Comparison of ENCODE assay signal across 8 mouse cellular contexts in the genomic region with DNA sequence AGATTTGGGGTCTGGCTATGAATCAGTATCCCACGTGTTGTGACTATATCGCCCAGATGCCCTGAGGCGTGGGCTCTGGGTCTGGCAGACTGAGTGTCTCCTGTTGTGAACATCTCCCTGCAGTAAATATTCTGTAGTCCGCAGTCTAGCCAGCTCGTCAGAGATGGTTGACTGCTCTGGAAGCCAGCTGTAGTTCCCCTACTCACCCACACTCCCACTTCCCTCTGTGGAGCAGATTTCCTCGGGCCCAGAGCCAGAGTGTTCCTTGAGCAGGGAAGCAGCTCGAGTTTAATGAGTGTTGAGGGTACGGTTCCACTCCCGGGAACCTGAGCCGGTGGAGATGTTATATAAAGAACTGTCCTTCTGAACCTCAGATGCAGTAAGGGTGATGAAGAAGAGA.
DNase-seq lines count a peak whose midpoint lies in the region; ATAC-seq and TF ChIP-seq lines count a peak whose summit lies in the region.

No protein-coding gene starts in this region.

- no peak for TF ChIP-seq CTCF in midbrain, postnatal 0 days (IDR thresholded peaks at IDR 0.05)

- 61% methylated on average over 10 of the region's 10 CpGs for WGBS in midbrain, postnatal 0 days
- 79% methylated on average over 10 of the region's 10 CpGs for WGBS in midbrain, embryonic 11.5 days
- 82% methylated on average over 10 of the region's 10 CpGs for WGBS in hindbrain, embryonic 11.5 days

- ATAC-seq in midbrain, postnatal 0 days (ENCODE audit: low FRiP score) = no peak
- ATAC-seq in midbrain, embryonic 11.5 days (ENCODE audit: low FRiP score) = no peak
- no peak for ATAC-seq in hindbrain, embryonic 11.5 days (ENCODE audit: low FRiP score)

- H3K4me1 ChIP-seq in midbrain, postnatal 0 days (ENCODE audit: insufficient read depth, low read length) = no peaks in the 10 kb centered on the region
- peaks cover 13% of the 10 kb centered on the region for H3K4me1 ChIP-seq in midbrain, embryonic 11.5 days (ENCODE audit: control insufficient read depth, insufficient read depth, low read length)
- H3K4me1 ChIP-seq in hindbrain, embryonic 11.5 days (replicated peaks; ENCODE audit: control insufficient read depth, insufficient read depth, low read length) = no peaks in the 10 kb centered on the region

- H3K36me3 ChIP-seq in midbrain, postnatal 0 days (ENCODE audit: insufficient read depth, low read length) = no peaks in the 10 kb centered on the region
- no peaks in the 10 kb centered on the region for H3K36me3 ChIP-seq in midbrain, embryonic 11.5 days (ENCODE audit: control insufficient read depth, insufficient read depth, low read length)
- H3K36me3 ChIP-seq in hindbrain, embryonic 11.5 days (ENCODE audit: control insufficient read depth, insufficient read depth, low read length) = no peaks in the 10 kb centered on the region

- no peaks in the 10 kb centered on the region for H3K27me3 ChIP-seq in midbrain, postnatal 0 days (ENCODE audit: insufficient read depth, low read length)
- no peaks in the 10 kb centered on the region for H3K27me3 ChIP-seq in midbrain, embryonic 11.5 days (ENCODE audit: control insufficient read depth, insufficient read depth, low read length)
- H3K27me3 ChIP-seq in hindbrain, embryonic 11.5 days (ENCODE audit: control insufficient read depth, insufficient read depth, low read length) = no peaks in the 10 kb centered on the region

- no peak overlapping the region for H3K4me3 ChIP-seq in midbrain, postnatal 0 days (ENCODE audit: low read depth, low read length)
- no peak overlapping the region for H3K4me3 ChIP-seq in midbrain, embryonic 11.5 days (ENCODE audit: low read depth, low read length)
- no peak overlapping the region for H3K4me3 ChIP-seq in hindbrain, embryonic 11.5 days (ENCODE audit: low read depth, low read length)

- H3K27ac ChIP-seq in midbrain, postnatal 0 days (ENCODE audit: low read depth, low read length) = no peak overlapping the region
- no peak overlapping the region for H3K27ac ChIP-seq in midbrain, embryonic 11.5 days (ENCODE audit: low read depth, low read length)
- no peak overlapping the region for H3K27ac ChIP-seq in hindbrain, embryonic 11.5 days (ENCODE audit: low read depth, low read length)

- H3K9ac ChIP-seq in midbrain, postnatal 0 days (replicated peaks; ENCODE audit: low read length, poor library complexity, severe bottlenecking) = no peak overlapping the region
- H3K9ac ChIP-seq in midbrain, embryonic 11.5 days (ENCODE audit: low read length) = no peak overlapping the region
- H3K9ac ChIP-seq in hindbrain, embryonic 11.5 days (ENCODE audit: low read depth, low read length) = no peak overlapping the region

- no peaks in the 10 kb centered on the region for H3K9me3 ChIP-seq in midbrain, postnatal 0 days (ENCODE audit: low read length)
- H3K9me3 ChIP-seq in midbrain, embryonic 11.5 days (ENCODE audit: control insufficient read depth, low read length) = no peaks in the 10 kb centered on the region
- H3K9me3 ChIP-seq in hindbrain, embryonic 11.5 days (ENCODE audit: control insufficient read depth, low read length) = no peaks in the 10 kb centered on the region

- no peak overlapping the region for H3K4me2 ChIP-seq in midbrain, postnatal 0 days (ENCODE audit: low read depth, low read length, poor library complexity, severe bottlenecking)
- H3K4me2 ChIP-seq in midbrain, embryonic 11.5 days = no peak overlapping the region
- H3K4me2 ChIP-seq in hindbrain, embryonic 11.5 days (replicated peaks; ENCODE audit: low read depth, low read length) = no peak overlapping the region

- DNase-seq in cerebellum, postnatal 10 days = peak; percentile 67 to 74
- no peak for DNase-seq in cerebellum, adult 9-11 months
- peak; percentile 55 for DNase-seq in midbrain, postnatal 0 days (ENCODE audit: low spot score)
- no peak for DNase-seq in midbrain, embryonic 11.5 days (ENCODE audit: low spot score, missing footprints)
- DNase-seq in layer of hippocampus, postnatal 10 days (ENCODE audit: low spot score in 2 of 2) = peak; percentile 41 to 43
- peak; percentile 12 to 20 for DNase-seq in right cerebral cortex, postnatal 36 days (ENCODE audit: low spot score in 2 of 2)
- DNase-seq in cerebellum, adult 8-10 months = no peak
- DNase-seq in hindbrain, embryonic 11.5 days (ENCODE audit: low spot score) = no peak

Comparison
In these comparisons a context has a peak if more than half of its experiments do, and no peak if none do; other contexts are left out.
1. DNase-seq: peak in cerebellum, postnatal 10 days (2 of 2), midbrain, postnatal 0 days (single experiment), layer of hippocampus, postnatal 10 days (2 of 2) and right cerebral cortex, postnatal 36 days (2 of 2); none in cerebellum, adult 9-11 months (single experiment), midbrain, embryonic 11.5 days (single experiment), cerebellum, adult 8-10 months (single experiment) and hindbrain, embryonic 11.5 days (single experiment).